Mouse (Mus musculus): ENCODE results near the gene Scimp.
"Not testable (repeated sequence)": the region's sequence is repeated elsewhere in the genome, so short reads cannot be mapped to it uniquely, and the experiment has no call there.

The Scimp gene

GRCm38 (mm10) chr11:70811471-70812240 is 730 bp downstream of the Scimp start:
- DNase-seq (ENCODE audit: low spot score) = no peak

GRCm38 (mm10) chr11:70811041-70811440 is 1.3 kb downstream of the Scimp start:
- no peak for DNase-seq (ENCODE audit: low spot score)

- no peak for DNase-seq (ENCODE audit: low spot score)
Observed at GRCm38 (mm10) chr11:70809011-70809410, 3.4 kb downstream of the Scimp start.

- DNase-seq (ENCODE audit: low spot score) = no peak
Observed at GRCm38 (mm10) chr11:70808101-70808500, 4.3 kb downstream of the Scimp start.

- no peak for DNase-seq (ENCODE audit: low spot score)
Observed at GRCm38 (mm10) chr11:70807630-70808029, 4.8 kb downstream of the Scimp start.

GRCm38 (mm10) chr11:70806697-70807096 is 5.7 kb downstream of the Scimp start:
- no peak for DNase-seq (ENCODE audit: low spot score)

GRCm38 (mm10) chr11:70805641-70806175 is 6.7 kb downstream of the Scimp start:
- DNase-seq (ENCODE audit: low spot score) = no peak

- DNase-seq (ENCODE audit: low spot score) = no peak
Observed at GRCm38 (mm10) chr11:70804395-70804794, 8.0 kb downstream of the Scimp start.

GRCm38 (mm10) chr11:70803711-70804200 is 8.6 kb downstream of the Scimp start:
- no peak for DNase-seq (ENCODE audit: low spot score)

GRCm38 (mm10) chr11:70802865-70803261 is 9.5 kb downstream of the Scimp start:
- no peak for DNase-seq (ENCODE audit: low spot score)

- no peak for DNase-seq (ENCODE audit: low spot score)
Observed at GRCm38 (mm10) chr11:70802208-70802864, 10.1 kb downstream of the Scimp start.

GRCm38 (mm10) chr11:70792409-70792808 is 20.0 kb downstream of the Scimp start:
- DNase-seq (ENCODE audit: low spot score) = no peak

GRCm38 (mm10) chr11:70791676-70792075 is 20.7 kb downstream of the Scimp start:
- no peak for DNase-seq (ENCODE audit: low spot score)

GRCm38 (mm10) chr11:70790874-70791551 is 21.4 kb downstream of the Scimp start:
- DNase-seq (ENCODE audit: low spot score) = no peak

GRCm38 (mm10) chr11:70790426-70790825 is 22.0 kb downstream of the Scimp start:
- DNase-seq (ENCODE audit: low spot score) = no peak

- DNase-seq (ENCODE audit: low spot score) = no peak
Observed at GRCm38 (mm10) chr11:70788972-70789655, 23.3 kb downstream of the Scimp start.

GRCm38 (mm10) chr11:70787052-70787451 is 25.3 kb downstream of the Scimp start:
- DNase-seq (ENCODE audit: low spot score) = no peak

- no peak for DNase-seq (ENCODE audit: low spot score)
Observed at GRCm38 (mm10) chr11:70785908-70786307, 26.5 kb downstream of the Scimp start.

GRCm38 (mm10) chr11:70778058-70778457 is 34.3 kb downstream of the Scimp start:
- DNase-seq (ENCODE audit: low spot score) = not testable (repeated sequence)

- no peak for DNase-seq (ENCODE audit: low spot score)
Observed at GRCm38 (mm10) chr11:70777634-70778033, 34.8 kb downstream of the Scimp start.

GRCm38 (mm10) chr11:70776830-70777571 is 35.4 kb downstream of the Scimp start:
- peak; percentile 80 for DNase-seq (ENCODE audit: low spot score)
